Mouse (Mus musculus) kidney, postnatal 0 days (tissue): Measurements from ENCODE around the gene Atp2b4. TPM values are rescaled to one million over a fixed set of nuclear protein-coding genes. Genes with fewer than 3 reads are reported as not detected.
A peak's percentile ranks its signal among the peaks of the same experiment; 100 is the strongest.

ENCODE experiments used
- ATAC-seq: fragments of 200-750 bp; cut with Nextera tagmentation; replicated peaks from 2 replicates; pipeline ENCODE4 v1.8.0; 2017; ENCODE audit warnings: low read depth, moderate number of reproducible peaks, moderate TSS enrichment, moderate library complexity; ENCODE audit not compliant: low FRiP score
- DNase-seq: peaks from one replicate; pipeline ENCODE4 v3.0.0-alpha.2; 2016; ENCODE audit warnings: low spot score
- H3K27ac ChIP-seq: fragments of 300-500 bp; sonication (generic); 2 replicates; pipeline ENCODE4 v1.5.1; 2014; ENCODE audit warnings: mild to moderate bottlenecking
- H3K27me3 ChIP-seq: fragments of 300-500 bp; sonication (generic); 2 replicates; pipeline ENCODE4 v1.6.1; 2014; ENCODE audit warnings: low read length, mixed read lengths; ENCODE audit not compliant: insufficient read depth
- H3K36me3 ChIP-seq: fragments of 300-500 bp; sonication (generic); 2 replicates; pipeline ENCODE4 v1.6.1; 2014; ENCODE audit warnings: low read length, mixed read lengths; ENCODE audit not compliant: insufficient read depth
- H3K4me1 ChIP-seq: fragments of 300-500 bp; sonication (generic); replicated peaks from 2 replicates; pipeline ENCODE4 v1.6.1; 2014; ENCODE audit warnings: antibody characterized with exemption, low read length, mixed read lengths; ENCODE audit not compliant: insufficient read depth
- H3K4me2 ChIP-seq: fragments of 300-500 bp; sonication (generic); 2 replicates; pipeline ENCODE4 v1.6.1; 2014; ENCODE audit warnings: mild to moderate bottlenecking, low read length, moderate library complexity, mixed read lengths
- H3K4me3 ChIP-seq: fragments of 300-500 bp; sonication (generic); replicated peaks from 2 replicates; pipeline ENCODE4 v1.5.1; 2014; ENCODE audit warnings: low read depth, low read length
- H3K9ac ChIP-seq: fragments of 300-500 bp; sonication (generic); 2 replicates; pipeline ENCODE4 v1.6.1; 2014; ENCODE audit warnings: low read depth, low read length
- H3K9me3 ChIP-seq: fragments of 300-500 bp; sonication (generic); replicated peaks from 2 replicates; pipeline ENCODE4 v1.6.1; 2016; ENCODE audit warnings: low read length, inconsistent platforms, mixed read lengths
- CTCF ChIP-seq: IDR thresholded peaks from 2 replicates; pipeline ENCODE4 v1.5.1; 2016; ENCODE audit warnings: antibody characterized with exemption, low read depth, mild to moderate bottlenecking, moderate library complexity
- WGBS: fragments of 180-500 bp; shearing (Covaris S2); extraction: QIAGEN DNeasy Blood & Tissue Kit; methylation state at CpG from one replicate; pipeline ENCODE4 v1.1.7; 2014; 5-methylcytosine and 5-hydroxymethylcytosine counted together
- polyA plus RNA-seq: library from polyadenylated mRNA; unstranded; fragments of >200 nt; fragmentation: Nextera tagmentation; extraction: Ambion mirVana; gene quantifications from 2 replicates; pipeline ENCODE4 v1.2.1, GENCODE M21; 2015

The Atp2b4 gene
- polyA plus RNA-seq, 1 experiment from 2014 or later: 5.6 TPM

GRCm38 (mm10) chr1:133691046-133691445 is 109.8 kb downstream of the Atp2b4 start:
- no peak overlapping the region for H3K4me3 ChIP-seq
- WGBS: 92% methylated on average over 6 of the region's 6 CpGs
- peaks cover 28% of the 10 kb centered on the region for H3K4me1 ChIP-seq
- no peak overlapping the region for H3K27ac ChIP-seq
- H3K27me3 ChIP-seq: no peaks in the 10 kb centered on the region
- H3K9me3 ChIP-seq: no peaks in the 10 kb centered on the region
- ATAC-seq (no peak), DNase-seq (no peak)
- no peak overlapping the region for H3K9ac ChIP-seq
- H3K4me2 ChIP-seq: no peak overlapping the region
- H3K36me3 ChIP-seq: no peaks in the 10 kb centered on the region
- no peak for TF ChIP-seq CTCF

DNA sequence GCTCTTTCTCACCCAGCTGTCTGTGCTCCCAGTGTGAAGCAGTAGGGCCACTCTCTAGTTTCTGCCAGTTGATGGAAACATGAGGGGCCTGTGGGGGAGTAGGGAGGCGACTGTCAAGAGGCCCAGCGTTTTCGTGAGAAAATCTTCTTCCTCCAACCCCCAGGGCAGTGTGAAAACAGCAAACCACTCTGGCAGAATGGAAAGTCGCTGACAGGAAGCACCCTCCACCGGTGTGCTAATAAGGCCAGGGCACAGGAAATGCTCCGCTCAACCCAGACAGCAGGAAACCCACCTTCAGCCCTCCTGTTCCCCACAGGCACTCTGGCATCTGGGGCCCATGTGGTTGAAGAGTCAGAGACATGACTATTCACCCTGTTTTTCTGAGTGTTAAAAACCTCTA is 110.9 kb downstream of the Atp2b4 start, which contains the start of gene Lax1:
Gene Lax1 (minus strand): TSS at position 212 of the 400 bp plus-strand sequence.
- TF ChIP-seq CTCF: no peak
- Histone ChIP-seq H3K4me1 (peaks cover 17% of the 10 kb centered on the region), H3K27me3 (no peaks in the 10 kb centered on the region), H3K9ac (no peak within 1 kb of the TSS), H3K27ac (no peak within 1 kb of the TSS), H3K4me3 (no peak within 1 kb of the TSS), H3K36me3 (no peaks in the 10 kb centered on the region), H3K9me3 (no peaks in the 10 kb centered on the region), H3K4me2 (no peak within 1 kb of the TSS)
- 14% methylated on average over 6 of the region's 6 CpGs for WGBS
- DNase-seq (peak; percentile 22), ATAC-seq (no peak)

GRCm38 (mm10) chr1:133688301-133688700 is 112.5 kb downstream of the Atp2b4 start:
- H3K27me3 ChIP-seq: no peaks in the 10 kb centered on the region
- no peak overlapping the region for H3K9ac ChIP-seq
- no peaks in the 10 kb centered on the region for H3K9me3 ChIP-seq
- no peak overlapping the region for H3K4me2 ChIP-seq
- H3K27ac ChIP-seq: no peak overlapping the region
- DNase-seq (no peak), ATAC-seq (no peak)
- no peak for TF ChIP-seq CTCF
- 44% methylated on average over 7 of the region's 7 CpGs for WGBS
- H3K4me3 ChIP-seq: no peak overlapping the region
- H3K36me3 ChIP-seq: no peaks in the 10 kb centered on the region
- H3K4me1 ChIP-seq: peaks cover 7% of the 10 kb centered on the region

GRCm38 (mm10) chr1:133685749-133686519 is 114.9 kb downstream of the Atp2b4 start:
- Histone ChIP-seq H3K36me3 (no peaks in the 10 kb centered on the region), H3K27ac (peak overlapping the region; percentile 60), H3K4me1 (peaks cover 7% of the 10 kb centered on the region), H3K9ac (no peak overlapping the region), H3K4me3 (no peak overlapping the region), H3K27me3 (no peaks in the 10 kb centered on the region), H3K4me2 (no peak overlapping the region), H3K9me3 (no peaks in the 10 kb centered on the region)
- no peak for TF ChIP-seq CTCF
- ATAC-seq (peak; percentile 77), DNase-seq (peak; percentile 58)
- 64% methylated on average over 10 of the region's 10 CpGs for WGBS

DNA sequence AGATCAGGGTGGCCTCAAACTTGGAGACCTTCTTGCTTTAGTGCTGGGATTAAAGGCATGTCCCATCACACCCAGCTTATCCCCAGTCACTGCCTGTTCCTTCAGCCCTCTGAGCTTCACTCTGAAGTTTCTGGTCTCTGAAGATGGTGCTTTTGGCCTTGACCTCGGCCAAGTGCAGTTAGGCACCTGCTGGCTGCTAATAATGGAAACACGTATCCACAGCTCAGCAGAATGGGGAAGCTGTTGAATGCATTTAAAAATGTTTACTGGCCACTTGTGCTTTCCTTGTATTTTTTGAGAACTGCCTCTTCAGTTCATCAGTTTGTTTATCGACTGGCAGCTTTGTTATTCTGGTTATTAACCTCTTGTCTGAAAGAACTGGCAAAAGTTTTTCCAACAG is 129.0 kb downstream of the Atp2b4 start:
- Histone ChIP-seq H3K4me1 (no peaks in the 10 kb centered on the region), H3K27ac (no peak overlapping the region), H3K36me3 (no peaks in the 10 kb centered on the region), H3K4me2 (no peak overlapping the region), H3K4me3 (no peak overlapping the region), H3K9ac (no peak overlapping the region), H3K27me3 (no peaks in the 10 kb centered on the region), H3K9me3 (no peaks in the 10 kb centered on the region)
- no peak for ATAC-seq
- DNase-seq: no peak
- WGBS: 74% methylated on average over 3 of the region's 3 CpGs
- no peak for TF ChIP-seq CTCF

- DNase-seq (no peak), ATAC-seq (no peak)
- no peak overlapping the region for H3K4me2 ChIP-seq
- TF ChIP-seq CTCF: no peak
- H3K4me3 ChIP-seq: no peak overlapping the region
- H3K4me1 ChIP-seq: no peaks in the 10 kb centered on the region
- WGBS: 87% methylated on average over 3 of the region's 3 CpGs
- no peaks in the 10 kb centered on the region for H3K36me3 ChIP-seq
- H3K27me3 ChIP-seq: no peaks in the 10 kb centered on the region
- H3K27ac ChIP-seq: no peak overlapping the region
- H3K9me3 ChIP-seq: no peaks in the 10 kb centered on the region
- no peak overlapping the region for H3K9ac ChIP-seq
Measured at GRCm38 (mm10) chr1:133671266-133671665, 129.6 kb downstream of the Atp2b4 start.
